Mouse (Mus musculus) R1 (cell line): Measurements from ENCODE around the gene Creb3l2.

Experiments used
- DNase-seq: peaks from one replicate; pipeline ENCODE4 v3.0.0-alpha.2; 2018; ENCODE audit warnings: low read depth, low spot score

Gene Creb3l2

DNA sequence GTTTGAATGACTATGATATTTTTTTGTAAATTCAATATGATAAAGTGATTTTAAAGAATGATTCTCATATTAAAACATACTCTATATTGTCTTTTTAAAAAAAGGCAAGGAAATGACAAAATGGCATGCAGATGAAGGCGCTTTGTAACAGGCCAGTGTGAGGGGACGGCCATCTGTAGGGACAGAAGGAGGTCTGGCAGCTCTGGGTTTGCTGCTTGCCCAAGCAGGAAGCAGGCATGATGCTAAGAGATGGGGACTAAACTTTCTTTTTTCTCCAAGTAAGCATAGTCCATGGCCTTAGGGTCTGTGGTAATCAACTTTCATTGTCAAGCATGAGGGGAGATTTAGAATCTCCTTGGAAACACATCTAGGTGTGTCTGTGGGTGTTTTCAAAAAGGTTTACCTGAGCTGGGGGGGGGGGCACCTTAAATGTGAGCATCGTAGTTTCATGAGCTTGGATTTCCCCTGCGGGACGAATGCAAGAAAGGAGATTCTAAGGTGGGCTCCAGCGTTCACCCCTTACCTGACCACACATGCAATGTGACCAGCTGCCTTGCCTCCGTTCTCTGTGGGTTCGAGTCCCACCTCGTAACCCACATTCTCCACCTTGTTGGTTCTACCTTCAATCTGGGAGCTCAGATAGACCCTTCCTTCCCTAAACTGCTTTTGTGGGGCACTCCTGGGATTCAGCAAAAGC, 115.9 kb downstream of the Creb3l2 start:
- no peak for DNase-seq

DNA sequence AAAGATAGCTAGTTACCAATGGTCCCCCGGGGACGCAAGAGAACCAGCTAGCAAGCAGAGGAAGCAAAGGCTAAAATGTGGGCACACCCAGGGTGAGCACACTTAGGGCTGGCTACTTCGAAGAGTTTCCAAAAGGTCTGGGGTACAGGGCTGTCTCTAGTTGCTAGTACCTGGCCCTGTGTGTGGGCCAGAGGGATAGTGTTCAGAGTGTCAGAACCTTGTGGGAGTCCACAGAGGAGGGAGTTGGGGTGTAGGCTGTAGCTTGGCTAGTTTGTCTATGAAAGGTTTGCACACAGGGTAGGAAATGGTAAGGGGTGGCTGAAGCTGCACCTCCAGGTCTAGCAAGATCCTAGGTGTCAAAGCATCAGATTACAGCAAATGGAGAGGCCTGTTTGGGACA, 116.9 kb downstream of the Creb3l2 start:
- DNase-seq, result no peak

DNA sequence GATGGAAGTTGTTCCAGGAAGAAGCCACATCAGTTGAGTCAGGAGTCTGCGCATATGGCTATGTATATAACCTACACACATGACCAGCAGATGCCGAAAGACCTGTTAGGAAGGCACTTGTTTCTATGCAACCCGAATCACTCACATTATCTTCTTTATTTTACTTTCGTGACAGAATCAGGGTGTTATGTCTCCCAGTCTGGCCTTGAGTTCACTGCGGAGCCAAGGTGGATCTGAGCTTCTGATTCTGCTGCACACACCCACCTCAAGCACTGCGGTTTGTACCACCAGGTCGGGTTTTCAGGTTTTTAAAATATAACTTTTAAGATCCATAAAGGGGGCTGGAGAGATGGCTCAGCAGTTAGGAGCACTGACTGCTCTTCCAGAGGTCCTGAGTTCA, 119.3 kb downstream of the Creb3l2 start:
- DNase-seq, result no peak

DNA sequence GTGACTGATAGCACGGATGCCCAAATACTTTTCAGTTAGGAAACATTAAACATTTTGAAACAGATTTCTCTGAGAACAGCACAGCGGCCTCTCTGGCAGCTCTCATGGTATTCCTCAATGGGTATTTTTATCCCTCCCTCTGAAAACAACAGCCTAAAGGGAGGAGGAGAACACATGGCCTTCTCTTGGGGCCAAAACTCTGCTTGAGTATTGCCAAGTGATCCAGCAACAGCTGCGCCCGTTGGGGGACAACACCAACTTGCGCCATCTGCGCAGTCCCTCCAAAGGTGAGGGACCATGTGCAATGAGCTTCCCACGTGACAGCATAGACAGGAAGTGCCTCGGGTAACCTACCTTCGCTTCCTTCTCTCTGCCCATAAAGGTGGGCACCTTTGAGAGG, 119.9 kb downstream of the Creb3l2 start:
- DNase-seq, result no peak

DNA sequence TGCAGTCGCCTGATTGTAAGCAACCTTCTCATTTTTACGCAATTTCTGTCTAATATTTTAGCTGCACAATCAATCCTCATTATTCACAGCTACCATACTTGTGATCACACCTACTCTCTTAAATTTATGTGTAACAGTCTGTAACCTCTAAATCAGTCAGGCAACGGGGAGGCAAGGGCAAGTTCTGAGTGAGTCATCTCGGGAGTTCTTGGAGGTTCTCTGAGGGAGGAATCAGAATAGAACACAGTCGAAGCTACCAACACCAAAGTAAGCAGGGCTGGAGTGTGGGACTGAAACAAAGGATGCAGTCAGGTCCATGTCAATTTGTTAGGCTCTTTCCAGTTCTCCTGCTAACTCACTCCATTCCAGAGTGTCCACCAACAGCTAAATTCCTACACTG, 124.0 kb downstream of the Creb3l2 start:
- DNase-seq, result no peak

DNA sequence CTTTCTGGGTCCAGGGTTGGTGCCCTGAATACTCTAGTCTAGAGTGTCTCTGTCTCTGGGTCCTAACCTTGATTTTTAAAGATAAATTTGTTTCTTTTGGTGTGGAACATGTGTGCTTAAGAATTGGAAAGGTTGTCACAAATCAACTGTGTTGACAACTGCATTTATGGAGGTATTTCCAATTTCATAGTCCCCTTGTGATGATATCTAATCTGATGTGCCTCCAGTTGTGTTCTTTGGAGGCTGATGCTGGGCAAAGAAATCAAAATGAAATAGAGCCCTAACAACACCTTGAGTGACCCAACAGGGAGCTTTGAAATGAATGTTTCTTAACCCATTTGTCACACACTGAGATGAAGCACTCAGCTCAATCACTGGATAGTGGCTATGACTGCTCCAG, 126.5 kb downstream of the Creb3l2 start:
- DNase-seq, result no peak

DNA sequence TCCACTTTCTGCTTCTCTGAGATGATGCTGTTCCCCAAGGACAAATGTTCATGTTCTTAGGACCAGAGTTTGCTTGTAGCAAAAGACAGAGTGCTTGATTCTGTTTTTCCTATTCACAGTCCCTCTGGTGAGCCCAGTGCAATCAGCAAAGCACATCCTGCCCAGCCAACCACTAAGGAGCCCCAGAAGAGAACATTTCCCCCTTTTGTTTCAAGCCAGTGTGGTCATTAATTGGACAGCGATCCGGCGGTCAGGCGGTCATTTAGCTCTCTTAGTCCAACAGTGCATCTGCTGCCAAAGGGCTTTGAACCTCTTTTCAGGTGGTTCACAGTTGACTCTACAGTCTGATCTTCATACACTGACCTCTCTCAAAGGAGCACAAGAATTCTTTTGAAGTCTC, 131.3 kb downstream of the Creb3l2 start:
- DNase-seq, result no peak

DNA sequence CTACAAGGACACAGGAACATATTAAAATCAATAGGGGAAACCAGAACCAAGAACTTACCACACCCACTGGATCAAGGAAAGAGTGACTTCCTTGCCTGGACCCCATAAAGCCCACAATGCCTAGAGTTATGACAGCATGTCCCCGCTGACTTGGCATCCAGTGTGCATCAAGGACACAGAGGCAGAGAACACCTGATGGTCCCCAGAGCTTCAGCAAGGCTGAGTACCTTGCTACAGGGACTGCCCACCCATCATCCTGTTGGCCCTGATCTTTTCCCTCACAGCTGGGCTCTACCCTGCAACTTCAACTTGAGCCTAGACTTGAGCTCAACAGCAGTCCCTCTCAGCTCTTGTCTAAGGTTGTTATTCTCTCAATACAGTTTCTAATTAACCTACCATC, 135.3 kb downstream of the Creb3l2 start:
- no peak for DNase-seq

DNA sequence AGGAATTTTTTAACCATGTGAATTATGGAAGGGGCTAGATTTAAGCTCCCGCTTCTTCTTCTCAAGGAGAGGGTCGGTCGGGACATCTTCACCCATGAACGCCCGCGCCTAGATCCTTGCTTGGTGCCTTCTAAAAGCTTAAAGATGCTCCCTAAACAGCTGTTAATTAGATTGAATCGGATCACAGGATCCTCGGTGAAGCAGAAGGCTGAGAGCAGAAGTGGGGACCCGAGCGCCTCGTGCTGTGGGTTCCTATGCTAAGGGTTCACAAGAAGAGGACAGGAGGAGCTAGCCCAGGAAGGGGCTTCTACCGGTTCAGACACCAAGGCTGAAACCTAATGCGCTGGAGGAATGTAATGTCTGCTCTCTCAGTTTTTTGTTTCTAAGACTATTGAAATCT, 141.5 kb downstream of the Creb3l2 start:
- no peak for DNase-seq

DNA sequence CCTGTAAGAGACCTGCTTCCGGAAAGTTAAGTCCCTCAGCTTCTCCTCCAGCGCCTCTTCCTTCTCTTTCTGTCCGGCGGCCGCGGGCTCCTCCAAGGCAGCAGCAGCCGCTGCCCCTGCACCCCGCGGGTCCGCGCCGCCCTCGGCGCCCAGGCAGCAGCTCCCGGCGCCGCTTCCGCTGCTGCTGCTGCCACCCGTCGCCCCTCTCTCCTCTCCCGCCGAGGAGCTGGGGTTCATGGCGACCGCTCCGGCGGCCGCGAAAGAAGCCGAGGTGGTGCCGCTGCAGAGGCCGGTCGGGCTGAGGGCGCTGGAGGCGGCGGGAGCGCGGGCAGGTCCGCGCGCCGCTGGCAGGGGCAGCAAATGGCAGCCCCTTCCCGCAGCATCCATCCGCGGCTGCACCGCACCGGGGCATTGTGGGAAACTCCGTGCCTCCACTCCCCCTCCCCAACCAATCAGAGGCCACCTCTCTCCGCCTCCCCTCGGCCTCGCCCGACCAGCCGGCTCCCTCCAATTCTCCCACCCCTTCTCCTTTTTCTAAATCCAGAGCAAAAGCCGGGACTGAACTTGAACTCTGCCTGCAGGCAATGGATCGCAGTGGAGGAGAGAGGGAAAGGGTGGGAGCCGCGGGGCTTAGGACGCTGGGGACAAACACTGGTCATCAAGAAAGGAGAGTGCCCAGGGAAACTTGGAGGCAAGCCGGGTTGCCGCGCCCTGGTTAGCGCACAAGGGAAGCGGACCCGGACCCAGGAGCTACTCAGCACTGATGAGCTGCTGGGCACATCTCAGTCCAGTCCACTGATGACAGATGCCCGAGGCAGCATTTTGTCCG, 142.2 kb downstream of the Creb3l2 start, which contains the start of gene Dgki:
Dgki (minus strand) TSS at position 623 of the 829 bp plus-strand sequence.
- DNase-seq, result peak; percentile 58

DNA sequence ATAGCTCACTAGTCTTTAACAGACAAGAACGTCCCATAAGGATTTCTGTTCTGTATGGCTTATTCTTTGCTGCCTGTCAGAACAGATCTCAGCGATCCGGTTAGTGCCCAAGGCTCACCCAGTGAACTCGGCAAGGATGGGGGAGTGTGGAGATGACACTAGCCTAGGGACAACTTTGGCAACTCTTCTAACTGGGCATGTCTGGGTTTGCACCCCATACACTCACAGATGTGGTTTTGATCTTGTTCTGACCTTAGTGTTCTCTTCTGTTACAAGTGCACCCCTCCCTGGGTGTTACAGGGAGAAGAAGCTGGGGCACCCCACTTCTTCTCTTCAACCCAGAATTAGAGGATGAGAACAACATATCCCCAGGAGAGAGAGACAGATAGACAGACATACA, 143.0 kb downstream of the Creb3l2 start:
- DNase-seq, result no peak

DNA sequence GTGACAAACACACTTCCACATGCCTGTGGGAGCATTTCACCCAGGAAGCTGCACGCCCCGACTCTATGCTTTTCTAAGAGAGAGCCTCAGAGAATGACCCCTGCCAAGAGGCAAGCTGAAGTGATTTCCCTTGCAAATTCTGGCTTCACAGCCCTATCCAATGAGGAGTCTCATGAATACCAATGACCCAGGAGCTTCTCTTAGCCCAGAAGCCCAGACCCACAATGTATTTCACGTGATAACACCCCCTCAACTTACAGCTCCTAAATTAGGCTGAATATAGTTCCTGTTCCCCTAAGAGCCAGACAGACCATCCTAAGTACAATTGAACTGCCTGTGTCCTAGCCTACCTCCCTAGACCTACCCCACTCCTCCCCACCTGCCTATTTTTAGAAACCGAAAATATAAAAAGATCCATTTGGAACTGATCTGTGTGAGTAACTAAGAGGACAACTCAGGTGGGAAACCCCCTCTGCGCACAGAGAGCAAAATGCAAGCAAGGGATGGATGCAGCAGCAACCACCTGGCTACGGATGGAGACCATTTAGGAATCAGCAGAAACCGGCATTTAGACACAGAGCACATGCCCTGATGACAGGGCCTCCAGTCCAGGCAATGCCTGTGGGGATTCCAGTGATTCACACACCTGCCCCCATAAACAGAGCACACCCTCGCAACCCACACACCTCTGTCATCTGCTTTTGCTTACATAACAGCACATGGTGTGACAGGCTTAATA, 144.0 kb downstream of the Creb3l2 start:
- DNase-seq, result no peak

DNA sequence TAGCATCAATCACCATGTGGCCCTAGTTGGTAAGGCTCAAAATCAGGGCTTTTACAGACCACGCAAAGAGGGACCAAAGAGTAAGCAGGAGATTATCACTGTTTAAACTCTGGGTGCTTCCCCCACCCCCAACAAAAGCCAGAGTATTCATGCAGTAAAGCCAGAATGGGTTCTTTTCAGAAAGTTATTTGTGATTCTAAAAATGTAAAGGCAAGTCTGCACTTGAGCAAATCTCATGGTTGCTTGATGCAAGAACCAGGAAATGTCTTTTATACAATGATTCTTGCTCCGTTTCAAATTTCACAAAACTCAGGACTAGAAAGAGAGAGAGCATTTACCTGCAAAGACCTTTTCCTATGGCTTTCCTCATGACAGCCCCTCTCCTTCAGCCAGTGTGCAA, 149.9 kb downstream of the Creb3l2 start:
- no peak for DNase-seq

DNA sequence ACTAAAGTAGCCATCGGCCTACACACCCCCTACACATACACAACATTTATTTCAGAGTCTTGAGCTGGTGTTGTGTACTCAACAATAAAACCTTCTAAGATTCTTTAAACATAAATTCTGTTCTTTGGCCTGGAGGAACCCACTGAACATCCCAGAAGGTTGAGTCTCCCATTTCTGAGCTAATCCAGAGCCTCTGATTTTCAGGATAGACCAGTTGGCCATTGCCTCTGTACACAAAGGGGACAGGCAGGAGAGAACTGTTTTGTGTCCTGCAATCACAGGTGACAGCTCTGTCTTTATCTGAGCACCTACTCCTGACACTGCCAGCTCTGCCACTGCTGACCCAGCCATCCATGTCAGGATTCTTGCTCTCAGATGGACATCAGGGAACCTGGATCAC, 150.8 kb downstream of the Creb3l2 start:
- no peak for DNase-seq

DNA sequence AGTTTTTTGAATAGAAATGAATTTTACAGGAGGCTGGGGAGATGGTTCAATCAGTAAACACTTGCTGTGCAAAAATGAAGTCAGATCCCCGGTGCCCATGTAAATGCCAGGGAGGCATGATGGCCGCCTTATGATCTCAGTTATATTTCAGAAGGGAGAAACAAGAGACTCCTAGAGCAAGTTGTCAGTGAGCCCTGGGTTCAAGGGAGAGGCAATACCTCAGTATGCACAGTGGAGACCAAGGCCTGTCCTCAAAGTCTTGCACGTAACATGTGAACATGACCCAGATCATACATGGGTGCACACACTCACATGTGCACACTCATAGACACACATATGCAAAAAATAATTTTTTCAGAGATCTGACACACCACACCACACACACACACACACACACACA, 151.3 kb downstream of the Creb3l2 start:
- DNase-seq, result no peak

DNA sequence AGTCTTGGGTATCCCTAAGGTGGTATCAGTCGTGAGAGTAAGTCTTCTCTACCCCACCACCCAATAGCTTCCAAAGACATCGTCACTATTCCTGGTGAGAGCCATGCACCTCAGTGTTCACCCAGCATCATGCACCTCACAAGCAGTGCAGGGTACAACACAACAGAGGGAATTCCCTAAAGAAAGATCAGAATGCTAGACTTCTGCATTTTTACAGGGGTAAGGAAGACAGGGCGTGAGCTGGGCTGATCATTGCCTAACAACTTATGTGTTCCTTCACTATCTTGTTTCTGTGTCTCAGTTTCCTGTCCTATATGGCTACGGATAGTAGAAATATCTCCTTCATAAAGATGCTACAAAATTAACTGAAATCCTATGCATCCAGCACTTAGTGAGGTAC, 155.8 kb downstream of the Creb3l2 start:
- DNase-seq, result no peak

DNA sequence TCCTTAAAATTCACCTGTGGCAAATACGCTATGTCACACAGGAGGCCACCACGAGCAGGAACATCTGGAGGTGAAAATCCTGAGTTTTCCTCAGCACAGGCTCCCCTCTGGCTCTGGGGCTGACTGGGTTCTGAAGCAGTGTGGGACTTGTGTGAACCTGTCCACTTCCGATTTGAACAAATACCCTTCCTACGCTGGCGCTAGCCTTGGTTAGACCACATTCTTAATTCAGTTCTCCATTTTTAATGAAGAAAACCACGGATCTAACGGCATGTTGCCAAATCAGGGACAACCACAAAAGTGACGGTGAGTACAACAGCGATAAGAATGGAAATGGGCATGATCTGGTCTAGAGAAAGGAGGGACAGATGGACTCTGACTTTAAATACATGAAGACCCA, 157.1 kb downstream of the Creb3l2 start:
- DNase-seq, result no peak

DNA sequence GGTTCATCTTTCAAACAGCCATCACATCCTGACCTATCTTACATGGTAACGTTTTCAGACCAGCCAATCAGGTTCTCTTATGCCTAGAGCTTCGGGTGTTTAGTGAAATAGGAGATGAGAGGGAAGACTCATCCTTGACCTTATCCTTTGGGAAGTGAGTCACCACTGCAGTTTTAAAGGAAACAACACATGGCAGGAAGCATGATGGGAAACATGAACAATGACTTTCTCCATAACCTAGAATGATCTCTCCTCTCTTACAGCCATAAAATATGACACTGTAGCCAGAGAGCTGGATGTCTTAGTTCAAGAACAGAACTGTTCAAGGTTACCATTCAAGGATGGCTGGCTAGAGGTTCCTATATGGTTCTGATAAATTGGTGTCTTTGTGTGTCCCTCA, 158.6 kb downstream of the Creb3l2 start:
- no peak for DNase-seq

DNA sequence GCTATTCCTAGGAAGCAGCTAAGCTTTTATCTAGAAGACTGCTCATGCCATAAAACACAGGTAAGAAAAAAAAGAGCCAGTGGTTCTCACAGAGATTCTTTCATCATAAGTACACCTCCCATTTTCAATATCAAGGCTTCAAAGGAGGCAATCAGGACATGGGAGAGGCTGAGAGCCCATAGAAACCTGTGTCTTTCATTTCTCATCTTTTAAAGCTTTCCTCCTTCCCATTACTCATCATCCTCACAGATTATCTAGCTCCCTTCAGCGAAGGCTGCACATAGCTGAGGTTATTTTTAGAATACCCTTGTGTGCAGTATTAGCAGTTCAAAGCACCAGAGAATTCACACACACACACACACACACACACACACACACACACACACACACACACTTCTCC, 159.3 kb downstream of the Creb3l2 start:
- no peak for DNase-seq
